Mouse (Mus musculus) kidney, embryonic 14.5 days (tissue): ENCODE data around the gene Tspan10. TPM values are rescaled to one million over a fixed set of nuclear protein-coding genes. Genes with fewer than 3 reads are reported as not detected.

Source experiments
- ATAC-seq: fragments of 200-750 bp; cut with Nextera tagmentation; 2 replicates; pipeline ENCODE4 v1.8.0; 2017; ENCODE audit warnings: moderate number of reproducible peaks, mild to moderate bottlenecking, moderate TSS enrichment, moderate library complexity; ENCODE audit not compliant: low FRiP score, low TSS enrichment
- H3K27ac ChIP-seq: fragments of 300-500 bp; sonication (generic); 2 replicates; pipeline ENCODE4 v1.5.1; 2014; ENCODE audit warnings: low read depth, mild to moderate bottlenecking, low read length, moderate library complexity, mixed read lengths
- H3K27me3 ChIP-seq: fragments of 300-500 bp; sonication (generic); 2 replicates; pipeline ENCODE4 v1.6.1; 2014; ENCODE audit warnings: mild to moderate bottlenecking, low read length; ENCODE audit not compliant: control insufficient read depth, insufficient read depth
- H3K36me3 ChIP-seq: fragments of 300-500 bp; sonication (generic); 2 replicates; pipeline ENCODE4 v1.6.1; 2014; ENCODE audit warnings: low read length, mixed read lengths; ENCODE audit not compliant: control insufficient read depth, insufficient read depth
- H3K4me1 ChIP-seq: fragments of 300-500 bp; sonication (generic); 2 replicates; pipeline ENCODE4 v1.6.1; 2014; ENCODE audit warnings: low read length, mixed read lengths; ENCODE audit not compliant: control insufficient read depth, insufficient read depth
- H3K4me2 ChIP-seq: fragments of 300-500 bp; sonication (generic); replicated peaks from 2 replicates; pipeline ENCODE4 v1.6.1; 2014; ENCODE audit warnings: low read depth, mild to moderate bottlenecking, low read length
- H3K4me3 ChIP-seq: fragments of 300-500 bp; sonication (generic); 2 replicates; pipeline ENCODE4 v1.5.1; 2014; ENCODE audit warnings: mild to moderate bottlenecking, low read length
- H3K9ac ChIP-seq: fragments of 300-500 bp; sonication (generic); 2 replicates; pipeline ENCODE4 v1.6.1; 2014; ENCODE audit warnings: low read depth, mild to moderate bottlenecking, low read length, moderate library complexity
- H3K9me3 ChIP-seq: fragments of 300-500 bp; sonication (generic); 2 replicates; pipeline ENCODE4 v1.6.1; 2016; ENCODE audit warnings: low read length; ENCODE audit not compliant: control insufficient read depth
- WGBS: fragments of 180-500 bp; shearing (Covaris S2); extraction: QIAGEN DNeasy Blood & Tissue Kit; methylation state at CpG from one replicate; pipeline ENCODE4 v1.1.7; 2014; 5-methylcytosine and 5-hydroxymethylcytosine counted together
- polyA plus RNA-seq: library from polyadenylated mRNA; unstranded; fragments of >200 nt; fragmentation: Nextera tagmentation; extraction: Ambion mirVana; gene quantifications from 2 replicates; pipeline ENCODE4 v1.2.1, GENCODE M21; 2014

The Tspan10 gene
- polyA plus RNA-seq, 1 experiment from 2014 or later: not detected

DNA sequence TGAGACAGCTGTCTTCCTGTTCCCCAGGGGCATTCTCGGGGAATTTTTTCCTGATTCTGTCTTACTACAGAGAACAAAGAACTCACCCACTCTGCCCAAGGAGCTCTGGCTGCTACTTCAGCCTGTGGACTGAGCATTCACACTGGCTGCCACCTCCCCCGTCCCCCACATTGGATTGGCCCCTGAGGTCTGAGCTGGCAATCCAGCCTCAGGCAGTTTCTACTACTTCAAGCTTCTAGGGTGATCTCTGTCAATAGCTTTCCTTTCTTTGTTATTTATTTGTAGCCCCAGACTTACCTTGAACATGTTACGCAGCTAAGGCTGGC lies 50.4 kb downstream of the Tspan10 start:
- Histone ChIP-seq H3K27me3 (no peaks in the 10 kb centered on the region), H3K27ac (peak overlapping the region; percentile 78), H3K36me3 (peaks cover 47% of the 10 kb centered on the region), H3K4me3 (peak overlapping the region; percentile 80), H3K4me1 (peaks cover 26% of the 10 kb centered on the region), H3K4me2 (peak overlapping the region; percentile 91), H3K9ac (peak overlapping the region; percentile 76), H3K9me3 (no peaks in the 10 kb centered on the region)
- no peak for ATAC-seq
- WGBS: 25% methylated on average over 3 of the region's 3 CpGs

DNA sequence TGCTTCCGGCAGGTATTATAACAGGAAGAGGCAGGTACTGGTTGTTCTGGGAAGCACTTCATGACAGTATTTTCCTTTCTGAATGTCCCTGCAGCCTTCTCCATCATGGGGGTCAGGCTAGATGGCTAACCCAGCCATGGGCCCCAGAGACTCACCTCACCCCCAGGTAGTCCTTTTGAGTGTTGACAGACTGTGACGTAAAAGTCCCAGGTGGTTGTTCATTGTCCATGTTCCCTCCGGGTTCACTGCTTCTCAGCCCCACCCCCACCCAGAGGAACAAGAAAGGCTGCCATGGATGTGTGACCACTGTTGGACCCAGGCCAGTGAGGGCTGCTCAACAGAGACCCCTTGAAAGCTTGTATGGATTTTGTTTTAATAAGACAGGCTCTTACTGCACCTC lies 50.9 kb downstream of the Tspan10 start:
- Histone ChIP-seq H3K4me1 (peaks cover 26% of the 10 kb centered on the region), H3K9me3 (no peaks in the 10 kb centered on the region), H3K4me2 (peak overlapping the region; percentile 91), H3K36me3 (peaks cover 47% of the 10 kb centered on the region), H3K27me3 (no peaks in the 10 kb centered on the region), H3K9ac (peak overlapping the region; percentile 76; the same call in 1 of the 2 replicates), H3K27ac (peak overlapping the region; percentile 78), H3K4me3 (peak overlapping the region; percentile 80)
- WGBS: 43% methylated on average over 3 of the region's 3 CpGs
- no peak for ATAC-seq

DNA sequence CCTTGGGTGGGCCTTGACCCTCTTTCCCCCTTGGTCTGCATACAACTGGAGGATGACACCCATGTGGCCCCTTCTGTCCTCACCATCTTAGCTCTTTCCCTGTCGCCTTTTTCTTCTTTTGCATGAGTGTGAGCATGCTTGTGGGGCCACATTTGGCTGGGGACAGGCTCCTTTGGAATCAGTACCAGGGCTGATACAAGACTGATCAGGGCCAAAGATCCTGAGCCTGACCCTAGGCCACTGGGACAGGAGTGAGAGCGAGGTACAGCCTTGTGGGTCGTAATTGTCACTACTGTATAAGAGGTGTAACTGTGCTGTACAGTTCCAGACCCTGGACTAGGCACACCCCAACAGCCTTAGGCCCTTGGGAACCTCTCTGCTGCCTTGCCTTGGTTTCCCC lies 51.5 kb downstream of the Tspan10 start:
- Histone ChIP-seq H3K4me2 (no peak overlapping the region), H3K4me3 (no peak overlapping the region), H3K27ac (no peak overlapping the region), H3K27me3 (no peaks in the 10 kb centered on the region), H3K36me3 (peaks cover 45% of the 10 kb centered on the region), H3K9me3 (no peaks in the 10 kb centered on the region), H3K4me1 (peaks cover 26% of the 10 kb centered on the region), H3K9ac (0 out of 2 replicates have a peak overlapping the region, but pooled peaks have one; percentile 76)
- ATAC-seq: no peak
- WGBS: 86% methylated on average over 3 of the region's 3 CpGs

Other genes with a start within 250 kb of the Tspan10 start
- gene Bahcc1, start 209.7 kb upstream of the Tspan10 start, polyA plus RNA-seq: 20.3 and 27.2 TPM in 2 replicates
- gene Actg1, start 94.1 kb upstream of the Tspan10 start, polyA plus RNA-seq: 2,303 and 2,603 TPM in 2 replicates
- gene Fscn2, start 81.1 kb upstream of the Tspan10 start, polyA plus RNA-seq: 0.62 and 1.6 TPM in 2 replicates
- gene Faap100, start 63.9 kb upstream of the Tspan10 start, polyA plus RNA-seq: 32.1 and 40.3 TPM in 2 replicates
- gene Nploc4, start 4.9 kb upstream of the Tspan10 start, polyA plus RNA-seq: 25.0 and 45.4 TPM in 2 replicates
- 0.17 and 0.20 TPM in 2 replicates for gene Pde6g, start 10.9 kb downstream of the Tspan10 start, polyA plus RNA-seq
- 14.8 and 18.2 TPM in 2 replicates for gene Oxld1, start 15.4 kb downstream of the Tspan10 start, polyA plus RNA-seq
- gene Ccdc137, start 15.5 kb downstream of the Tspan10 start, polyA plus RNA-seq: 27.4 and 32.8 TPM in 2 replicates
- 46.4 and 51.5 TPM in 2 replicates for gene Arl16, start 25.0 kb downstream of the Tspan10 start, polyA plus RNA-seq
- gene Mrpl12, start 42.0 kb downstream of the Tspan10 start, polyA plus RNA-seq: 176 and 218 TPM in 2 replicates
- gene Slc25a10, start 49.2 kb downstream of the Tspan10 start, polyA plus RNA-seq: 65.3 and 79.1 TPM in 2 replicates
- 2.0 and 2.4 TPM in 2 replicates for gene Gcgr, start 88.1 kb downstream of the Tspan10 start, polyA plus RNA-seq
- 236 and 265 TPM in 2 replicates for gene Mcrip1, start 107.1 kb downstream of the Tspan10 start, polyA plus RNA-seq
- gene Ppp1r27, start 108.5 kb downstream of the Tspan10 start, polyA plus RNA-seq: 0.58 and 0.89 TPM in 2 replicates
- gene P4hb, start 130.6 kb downstream of the Tspan10 start, polyA plus RNA-seq: 558 and 716 TPM in 2 replicates
- 454 and 612 TPM in 2 replicates for gene Arhgdia, start 139.0 kb downstream of the Tspan10 start, polyA plus RNA-seq
- gene Alyref, start 155.7 kb downstream of the Tspan10 start, polyA plus RNA-seq: 594 and 799 TPM in 2 replicates
- gene Anapc11, start 155.8 kb downstream of the Tspan10 start, polyA plus RNA-seq: 212 and 242 TPM in 2 replicates
- 14.8 and 19.5 TPM in 2 replicates for gene Npb, start 165.8 kb downstream of the Tspan10 start, polyA plus RNA-seq
- gene Pcyt2, start 175.3 kb downstream of the Tspan10 start, polyA plus RNA-seq: 82.7 and 83.5 TPM in 2 replicates
- gene Sirt7, start 182.6 kb downstream of the Tspan10 start, polyA plus RNA-seq: 23.8 and 28.6 TPM in 2 replicates
- 26.9 and 27.9 TPM in 2 replicates for gene Mafg, start 191.0 kb downstream of the Tspan10 start, polyA plus RNA-seq
- 19.9 and 21.8 TPM in 2 replicates for gene Pycr1, start 201.1 kb downstream of the Tspan10 start, polyA plus RNA-seq
- not detected in 2 replicates for gene Myadml2, start 205.5 kb downstream of the Tspan10 start, polyA plus RNA-seq
- 6.9 and 9.9 TPM in 2 replicates for gene Notum, start 218.5 kb downstream of the Tspan10 start, polyA plus RNA-seq
- 107 and 124 TPM in 2 replicates for gene Aspscr1, start 230.3 kb downstream of the Tspan10 start, polyA plus RNA-seq